Mouse (Mus musculus): ENCODE data around the gene Mpig6b. TPM values are rescaled to one million over a fixed set of nuclear protein-coding genes. Genes with fewer than 3 reads are reported as not detected.
A peak's percentile ranks its signal among the peaks of the same experiment; 100 is the strongest.

Gene Mpig6b
- polyA plus RNA-seq, 1 experiment from 2014 or later: 0.97 TPM

DNA sequence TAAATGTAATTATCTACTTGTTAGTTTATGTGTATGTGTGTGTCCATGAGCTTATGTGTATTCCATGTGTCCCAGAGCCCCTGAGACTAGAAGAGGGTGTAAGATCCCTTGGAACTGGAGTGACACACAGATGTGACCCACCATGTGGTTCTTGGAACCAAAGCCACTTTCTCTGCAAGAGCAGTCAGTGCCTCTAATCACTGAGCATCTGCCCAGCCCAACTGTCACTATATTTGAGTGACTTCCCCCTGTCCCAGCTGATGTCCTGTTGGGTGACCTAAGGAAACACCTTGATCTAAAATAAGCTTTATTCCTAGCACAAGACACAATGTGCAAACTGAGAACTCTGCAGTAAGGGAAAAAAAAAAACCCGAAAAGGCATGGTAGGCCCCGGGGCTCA is 37.7 kb downstream of the Mpig6b start:
- no peaks in the 10 kb centered on the region for H3K27me3 ChIP-seq (ENCODE audit: control insufficient read depth, insufficient read depth, low read length)
- H3K4me1 ChIP-seq (ENCODE audit: control insufficient read depth, insufficient read depth, low read length): peaks cover 17% of the 10 kb centered on the region
- no peak overlapping the region for H3K4me3 ChIP-seq (ENCODE audit: low read depth, low read length)
- no peak overlapping the region for H3K4me2 ChIP-seq (replicated peaks; ENCODE audit: low read depth, low read length)
- no peak overlapping the region for H3K9ac ChIP-seq (replicated peaks; ENCODE audit: low read depth, low read length)
- H3K27ac ChIP-seq (ENCODE audit: low read length): no peak overlapping the region
- H3K36me3 ChIP-seq (ENCODE audit: control insufficient read depth, insufficient read depth, low read length): no peaks in the 10 kb centered on the region
- ATAC-seq (ENCODE audit: insufficient number of reproducible peaks, insufficient read depth, low FRiP score, low read depth): no peak
- H3K9me3 ChIP-seq (ENCODE audit: control insufficient read depth, low read depth, low read length): no peaks in the 10 kb centered on the region
- 86% methylated on average over 2 of the region's 2 CpGs for WGBS

DNA sequence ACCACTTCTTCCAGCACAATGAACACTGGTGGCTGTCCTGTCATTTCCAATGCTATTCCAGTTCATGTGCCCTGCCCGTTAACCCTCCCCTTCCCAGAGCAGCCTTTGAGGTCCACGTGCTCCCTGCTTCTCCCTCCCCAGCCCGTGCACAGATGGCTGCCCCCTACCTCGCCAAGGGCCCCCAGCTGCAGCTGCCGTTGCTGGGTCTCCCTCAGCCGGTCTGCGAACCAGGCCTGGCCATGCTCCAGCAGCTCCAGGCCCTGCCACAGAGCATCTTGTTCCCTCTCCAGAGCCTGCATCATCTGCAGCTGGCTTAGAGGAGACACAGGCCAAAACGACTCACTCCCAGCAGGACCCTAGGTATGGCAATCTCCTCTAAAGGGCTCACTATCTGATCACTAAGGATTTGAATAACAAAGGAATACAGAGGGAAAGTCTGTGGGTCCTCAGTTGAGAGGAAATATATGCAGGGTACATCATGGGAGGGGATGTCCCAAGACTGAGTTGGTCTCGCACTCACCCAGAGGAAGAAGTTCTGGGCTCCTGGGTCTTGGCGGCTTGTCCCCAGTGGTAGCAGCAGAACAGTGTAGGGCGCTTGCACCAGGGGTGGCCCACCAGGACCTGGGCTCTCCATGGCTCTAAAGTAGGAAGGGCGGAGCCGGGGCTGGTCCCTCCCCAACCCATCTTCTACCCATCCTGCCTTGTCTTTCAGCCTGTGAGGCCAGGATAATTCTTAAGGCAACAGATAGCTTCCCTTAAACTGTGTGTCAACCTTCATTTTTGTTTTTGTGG is 38.5 kb downstream of the Mpig6b start, which contains the start of gene Sapcd1:
Gene Sapcd1, minus strand, starts transcription at position 740 of the 792 bp plus-strand sequence.
- H3K4me1 ChIP-seq (ENCODE audit: control insufficient read depth, insufficient read depth, low read length): peaks cover 17% of the 10 kb centered on the region
- 48% methylated on average over 13 of the region's 13 CpGs for WGBS

DNA sequence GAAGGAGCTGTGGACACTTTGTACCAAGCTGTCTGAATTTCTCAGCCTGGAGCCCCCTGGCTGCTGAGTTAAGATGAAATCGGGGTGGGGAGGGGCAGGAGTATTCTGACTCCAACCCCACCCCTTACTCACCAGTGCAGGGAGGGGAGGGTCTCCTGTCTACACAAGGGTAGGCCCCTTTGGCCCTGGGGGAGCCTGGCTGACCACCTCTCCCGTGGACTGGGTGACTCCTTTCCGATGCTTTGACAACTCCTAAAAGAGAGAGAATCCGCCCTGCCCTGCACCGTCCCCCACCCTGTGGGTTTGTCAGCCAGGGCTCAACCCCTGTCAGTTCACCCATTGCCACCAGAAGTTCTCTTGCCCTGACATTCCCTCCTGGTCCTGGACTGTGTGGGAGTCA is 39.8 kb downstream of the Mpig6b start:
- H3K36me3 ChIP-seq (ENCODE audit: control insufficient read depth, insufficient read depth, low read length): no peaks in the 10 kb centered on the region
- peaks cover 20% of the 10 kb centered on the region for H3K4me1 ChIP-seq (ENCODE audit: control insufficient read depth, insufficient read depth, low read length)
- 76% methylated on average over 5 of the region's 5 CpGs for WGBS
- H3K4me2 ChIP-seq (replicated peaks; ENCODE audit: low read depth, low read length): 0 out of 2 replicates have a peak overlapping the region, but pooled peaks have one; percentile 14
- H3K4me3 ChIP-seq (ENCODE audit: low read depth, low read length): no peak overlapping the region
- no peak overlapping the region for H3K27ac ChIP-seq (ENCODE audit: low read length)
- no peaks in the 10 kb centered on the region for H3K9me3 ChIP-seq (ENCODE audit: control insufficient read depth, low read depth, low read length)
- no peak overlapping the region for H3K9ac ChIP-seq (replicated peaks; ENCODE audit: low read depth, low read length)
- ATAC-seq (ENCODE audit: insufficient number of reproducible peaks, insufficient read depth, low FRiP score, low read depth): no peak
- no peaks in the 10 kb centered on the region for H3K27me3 ChIP-seq (ENCODE audit: control insufficient read depth, insufficient read depth, low read length)

More for the DNA sequence above, 38.5 kb downstream of the Mpig6b start, which contains the start of gene Sapcd1:
- H3K9ac ChIP-seq (replicated peaks; ENCODE audit: low read depth, low read length): 0 out of 2 replicates have a peak within 1 kb of the TSS, but pooled peaks have one; percentile 14
- no peaks in the 10 kb centered on the region for H3K36me3 ChIP-seq (ENCODE audit: control insufficient read depth, insufficient read depth, low read length)
- H3K9me3 ChIP-seq (ENCODE audit: control insufficient read depth, low read depth, low read length): no peaks in the 10 kb centered on the region
- H3K4me2 ChIP-seq (replicated peaks; ENCODE audit: low read depth, low read length): peak within 1 kb of the TSS; percentile 14; the same call in 1 of the 2 replicates
- no peaks in the 10 kb centered on the region for H3K27me3 ChIP-seq (ENCODE audit: control insufficient read depth, insufficient read depth, low read length)
- H3K4me3 ChIP-seq (ENCODE audit: low read depth, low read length): no peak within 1 kb of the TSS
- peak; percentile 53; the same call in 1 of the 2 replicates for ATAC-seq (ENCODE audit: insufficient number of reproducible peaks, insufficient read depth, low FRiP score, low read depth)
- peak within 1 kb of the TSS; percentile 74 for H3K27ac ChIP-seq (ENCODE audit: low read length)

DNA sequence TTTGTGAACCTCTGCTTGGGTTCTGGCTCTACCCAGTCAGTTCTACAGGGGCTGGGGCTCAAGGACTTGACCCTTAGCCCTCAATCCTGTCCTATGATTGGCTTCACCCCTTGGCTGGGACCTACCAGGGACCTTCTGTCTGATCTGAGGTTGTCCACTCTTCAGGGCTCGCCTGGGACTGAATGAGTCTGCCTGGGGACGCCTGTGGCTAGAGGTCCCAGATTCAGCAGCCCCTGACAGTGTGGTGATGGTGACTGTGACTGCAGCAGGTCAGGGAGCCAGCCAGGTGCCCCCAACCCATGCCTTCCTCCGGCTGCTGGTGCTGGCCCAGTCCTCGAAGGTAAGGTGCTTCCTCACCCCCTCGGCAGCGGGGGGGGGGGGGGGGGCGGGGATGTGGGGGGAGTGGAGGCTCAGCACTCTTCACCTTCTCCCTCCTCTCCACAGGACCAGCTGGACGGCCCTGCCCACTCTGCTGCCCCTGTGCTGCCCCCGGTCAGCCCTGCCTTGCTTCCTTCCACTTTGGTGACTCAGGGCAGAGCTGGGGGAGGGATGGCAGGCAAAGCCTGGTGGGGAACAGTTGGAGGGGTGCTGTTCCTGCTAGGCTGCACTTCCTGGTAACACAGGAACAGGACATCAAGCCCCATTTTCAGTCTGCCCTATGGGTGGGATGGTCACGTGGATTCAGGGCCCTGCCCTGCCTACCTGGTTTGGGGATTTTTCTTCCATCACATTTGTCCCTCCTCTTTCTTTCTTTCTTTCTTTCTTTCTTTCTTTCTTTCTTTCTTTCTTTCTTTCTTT is 41.1 kb downstream of the Mpig6b start:
- ATAC-seq (ENCODE audit: insufficient number of reproducible peaks, insufficient read depth, low FRiP score, low read depth): no peak
- no peak overlapping the region for H3K9ac ChIP-seq (replicated peaks; ENCODE audit: low read depth, low read length)
- WGBS: 57% methylated on average over 8 of the region's 10 CpGs
- H3K4me2 ChIP-seq (replicated peaks; ENCODE audit: low read depth, low read length): no peak overlapping the region
- no peaks in the 10 kb centered on the region for H3K9me3 ChIP-seq (ENCODE audit: control insufficient read depth, low read depth, low read length)
- H3K36me3 ChIP-seq (ENCODE audit: control insufficient read depth, insufficient read depth, low read length): no peaks in the 10 kb centered on the region
- H3K4me3 ChIP-seq (ENCODE audit: low read depth, low read length): no peak overlapping the region
- H3K4me1 ChIP-seq (ENCODE audit: control insufficient read depth, insufficient read depth, low read length): peaks cover 18% of the 10 kb centered on the region
- H3K27ac ChIP-seq (ENCODE audit: low read length): no peak overlapping the region
- H3K27me3 ChIP-seq (ENCODE audit: control insufficient read depth, insufficient read depth, low read length): no peaks in the 10 kb centered on the region

DNA sequence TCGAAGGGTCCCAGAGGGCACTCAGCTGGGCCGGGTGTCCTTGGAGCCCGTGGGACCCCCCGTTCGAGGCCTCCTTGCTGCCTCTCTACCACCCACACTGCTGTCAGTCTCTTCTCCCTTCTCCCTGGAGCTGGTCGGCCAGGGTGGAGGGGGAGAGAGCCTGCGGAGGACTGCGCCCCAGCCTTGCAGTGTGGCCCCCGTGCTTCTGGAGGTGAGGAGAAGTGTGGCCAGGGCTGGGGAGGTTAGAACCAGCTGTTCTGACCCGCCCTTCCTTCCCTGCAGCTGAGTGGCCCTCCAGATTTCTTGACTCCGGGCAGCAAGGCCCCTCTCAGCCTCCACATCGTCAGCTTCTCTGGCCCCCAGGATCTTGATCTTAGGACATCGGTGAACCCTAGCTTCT is 41.7 kb downstream of the Mpig6b start:
- Histone ChIP-seq H3K4me1 (ENCODE audit: control insufficient read depth, insufficient read depth, low read length) (peaks cover 12% of the 10 kb centered on the region), H3K9ac (replicated peaks; ENCODE audit: low read depth, low read length) (no peak overlapping the region; the same call in 1 of the 2 replicates), H3K4me2 (replicated peaks; ENCODE audit: low read depth, low read length) (no peak overlapping the region), H3K9me3 (ENCODE audit: control insufficient read depth, low read depth, low read length) (no peaks in the 10 kb centered on the region), H3K27me3 (ENCODE audit: control insufficient read depth, insufficient read depth, low read length) (no peaks in the 10 kb centered on the region), H3K27ac (ENCODE audit: low read length) (no peak overlapping the region), H3K4me3 (ENCODE audit: low read depth, low read length) (no peak overlapping the region), H3K36me3 (ENCODE audit: control insufficient read depth, insufficient read depth, low read length) (no peaks in the 10 kb centered on the region)
- ATAC-seq (ENCODE audit: insufficient number of reproducible peaks, insufficient read depth, low FRiP score, low read depth): no peak
- WGBS: 62% methylated on average over 12 of the region's 13 CpGs

DNA sequence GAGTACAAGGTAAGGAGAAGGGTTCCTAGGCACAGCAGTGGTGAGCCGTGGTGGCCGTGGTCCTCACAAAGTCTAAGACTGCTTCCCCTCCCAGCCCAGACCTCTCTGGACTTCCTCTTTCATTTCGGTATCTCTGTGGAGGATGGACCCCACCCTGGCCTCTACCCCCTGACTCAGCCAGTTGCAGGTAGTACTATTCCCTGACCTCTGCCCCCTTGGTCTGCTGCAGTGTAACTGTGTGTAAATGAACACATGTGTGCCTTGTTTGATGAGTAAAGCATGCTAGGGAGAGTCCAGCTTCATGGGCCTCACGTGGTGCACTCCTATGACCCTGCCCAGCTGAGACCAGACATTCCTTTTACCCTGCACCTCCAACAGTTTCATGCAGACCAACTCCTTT is 42.2 kb downstream of the Mpig6b start:
- H3K9ac ChIP-seq (replicated peaks; ENCODE audit: low read depth, low read length): no peak overlapping the region
- no peak overlapping the region for H3K4me3 ChIP-seq (ENCODE audit: low read depth, low read length)
- H3K9me3 ChIP-seq (ENCODE audit: control insufficient read depth, low read depth, low read length): no peaks in the 10 kb centered on the region
- H3K27me3 ChIP-seq (ENCODE audit: control insufficient read depth, insufficient read depth, low read length): no peaks in the 10 kb centered on the region
- no peak overlapping the region for H3K4me2 ChIP-seq (replicated peaks; ENCODE audit: low read depth, low read length)
- ATAC-seq (ENCODE audit: insufficient number of reproducible peaks, insufficient read depth, low FRiP score, low read depth): no peak
- H3K27ac ChIP-seq (ENCODE audit: low read length): no peak overlapping the region
- peaks cover 12% of the 10 kb centered on the region for H3K4me1 ChIP-seq (ENCODE audit: control insufficient read depth, insufficient read depth, low read length)
- WGBS: 67% methylated on average over 4 of the region's 4 CpGs
- H3K36me3 ChIP-seq (ENCODE audit: control insufficient read depth, insufficient read depth, low read length): no peaks in the 10 kb centered on the region

DNA sequence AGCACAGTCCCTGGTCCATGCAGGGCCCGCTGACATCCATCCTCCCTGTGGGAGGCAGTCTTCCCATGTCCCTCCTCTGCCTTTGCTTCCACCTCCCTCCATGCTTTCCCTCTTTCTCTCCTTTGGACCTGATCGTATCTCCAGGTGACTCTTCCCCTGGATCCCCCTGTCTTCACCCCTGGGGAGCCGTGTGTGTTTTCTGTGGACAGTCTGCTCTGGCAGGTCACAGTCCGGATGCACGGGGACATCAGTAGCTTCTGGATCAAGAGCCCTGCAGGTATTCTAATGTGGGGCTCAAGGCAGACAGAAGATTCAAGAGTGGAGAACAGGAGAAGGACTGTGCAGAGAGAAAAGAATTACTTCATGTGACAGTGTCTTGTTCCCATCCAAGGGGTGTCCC is 42.8 kb downstream of the Mpig6b start:
- Histone ChIP-seq H3K36me3 (ENCODE audit: control insufficient read depth, insufficient read depth, low read length) (no peaks in the 10 kb centered on the region), H3K9ac (replicated peaks; ENCODE audit: low read depth, low read length) (no peak overlapping the region), H3K4me3 (ENCODE audit: low read depth, low read length) (no peak overlapping the region), H3K4me2 (replicated peaks; ENCODE audit: low read depth, low read length) (no peak overlapping the region), H3K27ac (ENCODE audit: low read length) (no peak overlapping the region), H3K27me3 (ENCODE audit: control insufficient read depth, insufficient read depth, low read length) (no peaks in the 10 kb centered on the region), H3K4me1 (ENCODE audit: control insufficient read depth, insufficient read depth, low read length) (peaks cover 12% of the 10 kb centered on the region), H3K9me3 (ENCODE audit: control insufficient read depth, low read depth, low read length) (no peaks in the 10 kb centered on the region)
- WGBS: 81% methylated on average over 5 of the region's 5 CpGs
- no peak for ATAC-seq (ENCODE audit: insufficient number of reproducible peaks, insufficient read depth, low FRiP score, low read depth)

DNA sequence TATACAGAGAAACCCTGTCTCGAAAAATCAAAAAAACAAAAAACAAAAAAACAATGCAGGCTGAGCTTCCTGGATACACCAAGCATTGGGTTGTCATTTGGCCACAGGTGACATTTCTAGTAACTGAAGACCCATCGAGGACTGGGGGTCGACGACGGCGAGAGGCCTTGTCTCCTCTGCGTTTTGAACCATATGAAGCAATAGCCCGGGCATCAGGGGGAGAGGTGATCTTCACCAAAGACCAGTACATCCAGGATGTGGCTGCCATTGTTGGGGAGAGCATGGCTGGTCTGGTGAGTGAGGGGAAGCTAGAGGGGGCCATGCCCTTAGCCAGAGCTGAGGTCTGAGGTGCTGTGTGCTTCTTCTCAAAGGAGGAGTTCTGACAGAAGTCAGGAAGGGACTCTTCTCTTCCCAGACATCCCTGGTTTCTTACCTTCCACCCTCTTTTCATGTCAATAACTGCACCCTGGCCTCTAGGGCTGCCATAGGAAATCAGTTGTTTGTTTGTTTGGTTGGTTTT is 43.4 kb downstream of the Mpig6b start:
- Histone ChIP-seq H3K9me3 (ENCODE audit: control insufficient read depth, low read depth, low read length) (no peaks in the 10 kb centered on the region), H3K9ac (replicated peaks; ENCODE audit: low read depth, low read length) (no peak overlapping the region), H3K4me2 (replicated peaks; ENCODE audit: low read depth, low read length) (no peak overlapping the region), H3K27ac (ENCODE audit: low read length) (no peak overlapping the region), H3K4me1 (ENCODE audit: control insufficient read depth, insufficient read depth, low read length) (peaks cover 9% of the 10 kb centered on the region), H3K27me3 (ENCODE audit: control insufficient read depth, insufficient read depth, low read length) (no peaks in the 10 kb centered on the region), H3K4me3 (ENCODE audit: low read depth, low read length) (no peak overlapping the region), H3K36me3 (ENCODE audit: control insufficient read depth, insufficient read depth, low read length) (no peaks in the 10 kb centered on the region)
- no peak for ATAC-seq (ENCODE audit: insufficient number of reproducible peaks, insufficient read depth, low FRiP score, low read depth)
- 93% methylated on average over 8 of the region's 8 CpGs for WGBS

All from stomach, embryonic 14.5 days (tissue).